Mouse (Mus musculus): ENCODE data around the gene Slc25a54.

Slc25a54 gene

DNA sequence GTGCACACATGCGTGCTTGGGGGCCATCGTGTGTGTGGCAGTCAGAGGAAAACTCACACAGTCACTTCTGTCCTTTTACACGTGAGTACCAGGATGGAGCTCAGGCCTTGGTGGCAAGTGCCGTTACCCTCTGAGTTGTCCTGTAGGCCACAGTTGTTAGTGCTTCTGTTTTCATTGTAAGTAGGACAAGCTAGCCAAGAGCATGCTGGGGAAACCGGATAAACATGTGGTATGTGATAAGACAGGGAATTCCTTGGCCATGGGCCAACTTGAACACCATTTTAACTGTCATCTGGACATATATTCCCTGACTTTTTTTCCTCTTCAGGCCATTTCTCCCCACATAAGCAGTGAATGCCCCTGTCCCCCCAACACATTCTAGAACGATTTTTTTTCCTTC, 45.3 kb downstream of the Slc25a54 start:
- no peak for DNase-seq

DNA sequence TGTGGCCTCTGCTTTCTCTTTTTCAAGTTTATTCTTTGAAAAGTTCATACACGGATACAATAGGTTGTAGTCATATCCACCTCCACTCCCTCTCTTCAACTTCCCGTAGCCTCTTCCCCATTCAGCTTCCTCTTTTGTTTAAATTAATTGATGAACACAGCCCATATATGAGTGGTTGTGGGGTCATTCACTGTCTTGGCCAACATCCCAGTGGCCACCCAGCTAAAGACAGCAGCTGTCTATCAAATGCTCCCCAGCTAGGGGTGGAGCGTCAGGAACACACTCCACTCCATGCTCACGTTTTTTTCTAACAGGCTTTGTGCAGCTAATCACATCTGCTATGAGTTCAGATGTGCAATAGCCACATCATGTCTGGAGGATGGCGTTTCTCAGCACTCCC, 49.5 kb downstream of the Slc25a54 start:
- no peak for DNase-seq

DNA sequence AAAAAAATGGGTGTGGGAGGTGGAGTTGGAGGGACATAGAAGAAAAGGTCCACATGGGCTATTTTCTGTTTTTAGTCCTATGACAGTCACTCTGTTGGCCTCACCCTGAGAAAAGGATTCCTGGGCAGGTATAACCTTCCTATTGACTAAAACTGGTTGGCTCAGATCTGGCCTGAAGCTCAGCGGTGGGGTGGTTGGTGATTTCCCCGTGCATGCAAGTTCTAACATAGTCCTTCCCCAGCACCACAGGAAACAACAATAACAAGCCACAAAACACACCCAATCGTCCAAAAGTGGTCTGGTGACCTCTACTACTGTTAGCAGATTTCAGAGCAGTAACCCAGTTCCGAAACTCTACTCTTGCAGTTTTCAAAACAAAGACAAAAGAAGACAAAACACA, 52.7 kb downstream of the Slc25a54 start:
- no peak for DNase-seq

DNA sequence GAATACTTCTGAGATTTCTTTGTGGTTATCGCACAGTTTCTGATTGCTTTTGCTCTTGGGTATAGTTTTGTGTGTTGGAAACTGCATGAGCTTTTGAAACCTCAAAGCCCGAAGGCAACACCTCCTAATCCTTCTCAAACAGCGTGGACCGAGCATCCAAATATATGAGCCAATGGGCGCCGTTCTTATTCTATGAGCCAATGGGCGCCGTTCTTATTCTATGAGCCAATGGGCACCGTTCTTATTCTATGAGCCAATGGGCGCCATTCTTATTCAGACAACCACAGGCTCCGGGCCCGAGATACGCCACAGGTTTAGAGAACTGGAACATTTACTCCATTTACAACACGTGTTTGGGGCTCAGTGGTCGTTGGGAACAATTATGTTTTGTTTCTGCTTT, 53.8 kb downstream of the Slc25a54 start:
- no peak for DNase-seq

DNA sequence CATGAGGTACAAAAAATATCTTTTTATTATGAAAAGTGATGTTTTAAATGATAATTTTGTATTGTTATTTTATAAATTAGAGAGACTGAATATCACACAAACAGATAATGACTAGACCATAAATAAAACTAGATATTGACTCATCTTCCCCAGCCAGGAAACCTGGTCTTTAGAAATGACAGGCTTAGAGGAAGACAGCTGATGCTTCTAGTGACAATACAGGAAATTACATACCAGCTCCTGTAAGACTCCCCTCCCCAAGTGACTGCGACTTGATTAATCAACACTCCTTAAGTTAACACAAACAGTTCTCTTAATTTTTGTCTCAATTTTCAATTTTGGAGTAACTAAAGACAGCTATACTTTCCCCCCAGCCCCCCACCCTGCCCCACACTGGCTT, 55.1 kb downstream of the Slc25a54 start:
- DNase-seq = no peak

DNA sequence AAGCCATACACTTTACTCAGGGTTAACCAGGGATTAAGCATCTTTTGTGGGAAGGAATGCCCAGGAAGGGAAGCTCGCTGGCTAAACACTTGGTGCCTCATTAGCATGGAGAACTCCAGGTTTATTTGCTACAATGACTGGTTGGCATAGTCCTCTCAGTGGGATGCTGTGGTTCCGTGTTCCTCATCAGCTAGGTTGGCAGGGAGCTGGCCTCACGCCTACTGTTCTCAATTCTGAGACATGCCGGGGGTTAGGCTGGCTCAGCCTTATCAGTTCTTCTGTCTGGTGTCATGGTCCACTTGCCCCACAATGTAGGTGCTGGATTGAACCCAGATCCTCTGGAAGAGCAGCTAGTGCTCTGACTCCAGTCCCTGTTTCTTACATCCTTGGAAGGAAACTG, 72.3 kb downstream of the Slc25a54 start:
- no peak for DNase-seq

DNA sequence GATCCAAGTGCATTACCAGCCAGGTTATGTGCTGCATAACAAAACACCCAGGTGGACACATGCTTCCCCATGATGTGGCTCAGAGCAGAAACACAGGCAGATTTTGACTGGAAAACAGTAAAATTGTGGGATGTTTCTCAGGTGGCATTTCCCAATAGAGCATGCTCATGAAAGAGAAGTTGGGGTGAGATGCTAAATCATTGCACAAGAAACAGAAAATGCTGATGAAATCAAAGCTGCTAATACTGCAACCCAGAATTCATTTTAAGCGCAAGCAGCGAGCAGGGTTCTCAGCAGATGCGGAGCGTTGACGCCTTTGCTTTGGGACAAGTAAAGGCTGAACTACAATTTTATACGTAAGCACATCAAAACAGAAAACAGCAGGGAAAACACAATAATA, 73.1 kb downstream of the Slc25a54 start:
- no peak for DNase-seq

DNA sequence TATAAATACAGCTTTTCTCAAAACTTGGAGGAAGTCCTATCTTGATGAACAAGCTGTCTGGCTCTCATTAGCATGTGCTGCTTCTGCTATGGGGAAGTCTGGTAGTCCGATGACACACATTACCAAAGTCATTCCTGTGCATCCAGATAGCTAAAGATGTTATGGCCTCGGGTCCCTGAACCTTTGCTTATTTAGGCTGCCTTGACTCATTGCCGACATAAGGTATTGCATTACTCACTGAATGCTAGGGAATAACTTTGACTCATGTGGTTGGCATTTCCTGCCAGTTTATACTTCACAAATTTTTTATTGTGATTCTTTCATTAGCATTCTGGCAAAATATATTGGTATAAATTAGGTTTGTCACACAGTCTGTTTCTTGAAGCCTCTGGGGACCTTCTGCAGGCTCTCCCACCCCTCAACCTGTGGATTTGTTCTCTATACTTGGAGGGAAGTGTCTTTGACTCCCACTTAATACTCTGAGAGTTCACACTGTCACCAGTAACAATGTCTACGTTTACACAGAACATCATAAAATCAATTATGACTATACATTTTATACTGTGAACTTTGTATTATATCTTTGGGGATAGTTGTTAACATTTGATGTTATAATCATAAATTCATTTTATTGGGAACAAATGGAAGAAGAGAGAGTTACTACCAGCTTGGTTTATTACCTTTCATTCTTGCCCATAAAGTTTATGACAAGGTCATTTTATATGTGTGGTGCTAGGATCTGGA, 75.8 kb downstream of the Slc25a54 start:
- DNase-seq = no peak

DNA sequence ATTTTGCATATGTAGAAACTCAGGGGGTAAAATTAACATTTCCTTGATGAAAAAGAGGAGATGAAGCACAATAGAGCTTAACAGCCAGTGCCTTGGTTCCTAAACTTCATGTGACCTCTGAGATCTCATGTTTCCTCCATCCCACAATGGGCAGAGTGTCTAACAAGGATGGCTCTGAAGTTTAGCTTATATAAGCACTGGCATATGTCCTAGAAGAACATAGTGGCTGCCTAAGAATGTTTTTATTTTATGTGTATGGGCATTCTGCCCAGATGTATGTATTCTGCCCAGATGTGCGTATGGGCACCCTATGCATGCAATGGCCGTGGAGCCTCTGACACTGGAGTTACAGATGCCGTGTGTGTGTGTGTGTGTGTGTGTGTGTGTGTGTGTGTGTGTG, 77.2 kb downstream of the Slc25a54 start:
- DNase-seq = no peak

DNA sequence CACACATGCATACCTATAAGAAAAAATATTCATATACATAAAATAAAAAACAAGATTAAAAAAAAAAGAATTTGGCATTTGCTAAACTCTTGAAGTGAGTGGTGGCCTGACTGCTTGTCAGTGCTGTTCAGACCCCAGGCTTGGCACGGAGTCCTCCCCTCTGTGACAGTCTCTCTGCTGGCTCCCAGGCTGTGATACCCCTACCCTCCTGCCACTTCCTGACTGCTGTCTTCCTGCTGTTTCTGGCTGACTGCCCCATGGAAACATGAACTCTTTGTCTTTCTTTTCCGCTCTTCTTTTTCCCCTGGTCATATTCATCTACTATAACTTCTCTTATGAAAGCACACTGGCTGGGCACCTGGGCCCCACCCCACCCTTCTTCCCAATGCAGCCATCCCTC, 83.8 kb downstream of the Slc25a54 start:
- DNase-seq = no peak

DNA sequence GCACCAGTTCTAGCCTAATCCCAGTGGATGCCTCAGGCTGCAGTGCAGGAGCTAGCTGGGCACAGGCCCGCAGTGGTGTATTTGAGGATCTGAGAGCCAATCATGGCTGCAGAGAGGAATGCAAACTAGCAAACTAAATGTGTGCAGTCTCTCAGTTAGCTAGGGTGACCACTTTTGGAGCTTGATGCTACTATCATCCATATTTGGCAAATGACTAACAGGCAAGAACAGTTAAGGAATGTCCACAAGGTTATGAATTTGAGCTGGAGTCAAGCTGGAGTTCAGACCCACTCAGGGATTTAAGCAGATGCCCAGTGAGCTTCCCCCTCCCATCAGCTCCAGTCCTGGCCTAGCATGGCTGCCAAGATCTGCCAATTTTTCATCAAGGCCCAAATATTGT, 84.4 kb downstream of the Slc25a54 start:
- DNase-seq = no peak

DNA sequence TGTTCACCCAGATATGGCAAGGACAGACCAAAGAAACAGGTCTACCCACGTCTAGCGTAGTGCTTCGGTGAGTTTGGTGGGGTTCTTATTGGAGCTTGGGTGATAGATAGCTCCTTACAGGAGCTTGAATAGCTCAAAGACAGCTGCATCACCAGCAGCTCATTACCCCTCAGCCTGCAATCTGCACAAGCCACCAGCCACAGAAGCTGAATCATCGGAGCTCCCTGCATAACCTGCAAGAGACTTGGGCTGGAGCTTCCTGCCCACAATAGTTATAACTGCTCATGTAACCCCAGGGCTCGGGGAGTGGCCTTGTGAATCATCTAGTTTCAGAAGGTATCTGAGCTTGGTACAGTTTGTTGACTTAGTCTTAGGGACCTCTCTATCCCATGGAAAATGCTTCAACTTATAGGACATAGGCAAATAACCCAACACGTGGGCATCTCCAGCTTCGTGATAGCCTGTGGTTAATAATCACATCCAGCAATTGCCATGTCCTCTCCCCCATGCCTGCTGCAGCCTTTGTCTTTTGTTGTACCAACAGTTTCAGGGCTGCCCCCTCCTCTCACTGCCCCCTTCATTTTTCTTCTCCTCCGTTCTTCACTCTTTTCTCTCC, 85.1 kb downstream of the Slc25a54 start:
- no peak for DNase-seq
